Mouse (Mus musculus): ENCODE measurements around the gene Nlrp9c. TPM values are rescaled to one million over a fixed set of nuclear protein-coding genes. Genes with fewer than 3 reads are reported as not detected.
"Not testable (repeated sequence)": the region's sequence is repeated elsewhere in the genome, so short reads cannot be mapped to it uniquely, and the experiment has no call there.

Nlrp9c gene
- polyA plus RNA-seq, 1 experiment from 2014 or later: not detected

DNA sequence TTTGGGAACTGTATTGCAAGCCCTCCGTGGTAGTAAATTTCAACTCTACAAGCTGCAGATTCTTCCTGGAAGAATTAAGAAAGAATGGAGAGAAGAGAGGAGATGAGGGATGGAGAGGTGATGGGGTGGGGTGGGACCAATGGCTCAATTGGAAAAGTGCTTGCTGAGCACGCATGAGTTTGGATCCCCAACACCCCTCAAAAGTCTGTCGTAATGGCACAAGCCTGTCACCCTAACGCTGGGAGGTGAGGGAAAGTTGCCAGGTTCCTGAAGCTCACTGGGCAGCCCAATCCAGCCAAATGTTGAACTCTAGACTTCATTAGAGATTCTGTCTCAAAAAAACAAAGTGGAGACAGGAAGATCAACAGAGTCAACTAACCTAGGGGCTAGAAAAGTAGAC is 87.7 kb downstream of the Nlrp9c start:
- not testable (repeated sequence) for H3K4me3 ChIP-seq (ENCODE audit: low read depth, low read length); H3K9me3 ChIP-seq (ENCODE audit: low read depth, low read length); H3K36me3 ChIP-seq (ENCODE audit: insufficient read depth); H3K27me3 ChIP-seq (ENCODE audit: insufficient read depth, low read length); H3K4me2 ChIP-seq; H3K9ac ChIP-seq; H3K27ac ChIP-seq (ENCODE audit: low read depth); DNase-seq; ATAC-seq (ENCODE audit: insufficient read depth); H3K4me1 ChIP-seq (ENCODE audit: insufficient read depth)
- 81% methylated on average over 4 of the region's 4 CpGs for WGBS

GRCm38 (mm10) chr7:26315194-26315593 is 88.3 kb downstream of the Nlrp9c start:
- 73% methylated on average over 2 of the region's 2 CpGs for WGBS
- not testable (repeated sequence) for DNase-seq; H3K27ac ChIP-seq (ENCODE audit: low read depth); H3K9me3 ChIP-seq (ENCODE audit: low read depth, low read length); H3K4me2 ChIP-seq; H3K4me3 ChIP-seq (ENCODE audit: low read depth, low read length); H3K36me3 ChIP-seq (ENCODE audit: insufficient read depth); H3K4me1 ChIP-seq (ENCODE audit: insufficient read depth); H3K27me3 ChIP-seq (ENCODE audit: insufficient read depth, low read length); H3K9ac ChIP-seq; ATAC-seq (ENCODE audit: insufficient read depth)

DNA sequence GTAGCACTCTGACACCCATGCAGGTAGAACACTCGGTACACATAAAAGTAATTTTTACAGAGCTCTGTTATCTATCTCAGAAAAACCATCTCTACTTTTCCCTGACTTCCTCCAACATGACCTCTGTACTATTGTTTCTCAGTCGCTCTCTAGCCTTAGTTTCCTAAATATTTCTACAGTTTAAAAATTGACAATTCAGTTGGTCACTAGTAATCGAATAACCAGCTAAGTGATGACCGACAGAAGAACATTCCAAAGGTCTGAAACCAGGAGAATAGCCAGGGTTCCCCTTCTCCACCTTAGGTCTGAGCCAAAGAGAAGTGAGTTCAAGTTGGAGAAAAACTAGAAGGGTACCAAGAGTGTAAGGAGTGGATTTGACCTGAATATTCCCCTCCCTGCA is 91.7 kb downstream of the Nlrp9c start:
- H3K27me3 ChIP-seq (ENCODE audit: insufficient read depth, low read length); H3K36me3 ChIP-seq (ENCODE audit: insufficient read depth); H3K9ac ChIP-seq; ATAC-seq (ENCODE audit: insufficient read depth); H3K27ac ChIP-seq (ENCODE audit: low read depth); H3K4me3 ChIP-seq (ENCODE audit: low read depth, low read length); H3K9me3 ChIP-seq (ENCODE audit: low read depth, low read length); DNase-seq; H3K4me2 ChIP-seq; H3K4me1 ChIP-seq (ENCODE audit: insufficient read depth): not testable (repeated sequence)
- 85% methylated on average over 4 of the region's 4 CpGs for WGBS

GRCm38 (mm10) chr7:26306926-26307325 is 96.6 kb downstream of the Nlrp9c start, which contains the start of gene Cyp2a4:
Cyp2a4 (plus strand) TSS chr7:26307169.
- H3K9me3 ChIP-seq (ENCODE audit: low read depth, low read length); DNase-seq; H3K27ac ChIP-seq (ENCODE audit: low read depth); H3K27me3 ChIP-seq (ENCODE audit: insufficient read depth, low read length); H3K4me3 ChIP-seq (ENCODE audit: low read depth, low read length); H3K36me3 ChIP-seq (ENCODE audit: insufficient read depth); ATAC-seq (ENCODE audit: insufficient read depth); H3K9ac ChIP-seq; H3K4me2 ChIP-seq; H3K4me1 ChIP-seq (ENCODE audit: insufficient read depth): not testable (repeated sequence)
- 49% methylated on average over 2 of the region's 2 CpGs for WGBS

- not testable (repeated sequence) for DNase-seq; H3K27me3 ChIP-seq (ENCODE audit: insufficient read depth, low read length); H3K27ac ChIP-seq (ENCODE audit: low read depth); H3K4me3 ChIP-seq (ENCODE audit: low read depth, low read length); H3K9ac ChIP-seq; H3K36me3 ChIP-seq (ENCODE audit: insufficient read depth); H3K4me2 ChIP-seq; H3K4me1 ChIP-seq (ENCODE audit: insufficient read depth); ATAC-seq (ENCODE audit: insufficient read depth); H3K9me3 ChIP-seq (ENCODE audit: low read depth, low read length)
- WGBS: 78% methylated on average over 8 of the region's 8 CpGs
Observed at GRCm38 (mm10) chr7:26303429-26304166, 99.9 kb downstream of the Nlrp9c start.

Other genes with a start within 250 kb of the Nlrp9c start
- not detected in 2 replicates for gene Cyp2b9, start 230.3 kb downstream of the Nlrp9c start, polyA plus RNA-seq (2014; fragmentation: Nextera tagmentation; extraction: Ambion mirVana)
- gene Vmn1r184, start 143.4 kb downstream of the Nlrp9c start, polyA plus RNA-seq (2014; fragmentation: Nextera tagmentation; extraction: Ambion mirVana): not detected in 2 replicates
- not detected in 2 replicates for gene Cyp2a4, start 96.5 kb downstream of the Nlrp9c start, polyA plus RNA-seq (2014; fragmentation: Nextera tagmentation; extraction: Ambion mirVana)
- gene Nlrp4a, start 31.4 kb upstream of the Nlrp9c start, polyA plus RNA-seq (2014; fragmentation: Nextera tagmentation; extraction: Ambion mirVana): not detected in 2 replicates
- not detected in 2 replicates for gene Nlrp9a, start 131.3 kb upstream of the Nlrp9c start, polyA plus RNA-seq (2014; fragmentation: Nextera tagmentation; extraction: Ambion mirVana)
- gene Vmn1r185, start 214.8 kb upstream of the Nlrp9c start, polyA plus RNA-seq (2014; fragmentation: Nextera tagmentation; extraction: Ambion mirVana): not detected in 2 replicates

All from lung, embryonic 14.5 days (tissue).